Mouse (Mus musculus) heart, postnatal 14 days (tissue): ENCODE measurements at regions not wholly inside any gene's neighbourhood (a gene's known extent, or its start where the extent isn't known, plus 50 kb on each side); places are given as distances from the start of the nearest gene placed in this dataset.

Source experiments
- DNase-seq, 2 experiments: peaks; one replicate each; pipeline ENCODE4 v3.0.0; 2021 to 2022
- intact Hi-C: fragments of 180-260 bp; cut with DNase I; formaldehyde crosslinking; loops from one replicate; pipeline ENCODE4 v1.15.1; 2025

DNA sequence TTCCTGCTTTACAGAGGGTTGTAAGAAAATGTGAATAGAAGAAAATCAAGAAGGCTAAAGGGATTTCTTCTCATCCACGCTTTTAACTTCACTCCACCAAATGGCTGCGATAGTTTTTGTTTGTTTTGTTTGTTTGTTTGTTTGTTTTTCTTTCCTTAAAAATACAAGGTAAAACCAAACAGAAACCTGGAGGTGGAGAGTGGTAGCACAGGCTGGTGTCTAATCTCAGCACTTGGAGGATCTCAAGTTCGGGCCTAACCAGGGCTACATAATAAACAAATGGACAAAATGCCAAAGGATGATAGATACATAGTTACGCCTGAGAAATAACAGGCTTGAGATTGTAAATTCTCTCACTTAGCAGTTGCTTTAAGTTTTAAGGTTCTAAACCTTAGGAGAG, 50.8 kb upstream of the Mboat1 start:
- intact Hi-C loops: loop anchor here (1.0 kb wide), 1 partner anchor 229 kb away; no protein-coding TSS in a partner anchor
- DNase-seq: no peak

DNA sequence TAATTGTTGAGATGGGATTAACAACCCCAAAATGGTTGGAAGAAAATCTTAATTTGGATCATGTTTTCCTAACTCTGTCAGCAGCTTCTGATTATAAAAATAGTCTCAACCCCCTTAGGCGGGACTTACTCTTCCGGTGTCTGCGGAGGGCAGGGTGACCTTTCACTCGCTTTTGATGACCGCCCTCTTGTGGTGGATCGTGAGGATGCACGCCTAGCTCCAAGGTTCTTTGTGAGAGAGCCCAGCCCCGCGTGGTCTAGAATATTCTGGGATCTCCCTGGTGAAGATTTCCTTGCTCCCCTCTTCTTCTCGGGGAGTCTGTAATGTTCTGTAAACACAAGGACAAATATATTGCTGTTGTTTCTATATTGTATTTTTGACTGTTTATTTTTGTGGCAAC, 51.3 kb upstream of the Mboat1 start:
- intact Hi-C loops: loop anchor here (1.0 kb wide), 1 partner anchor 229 kb away; no protein-coding TSS in a partner anchor
- DNase-seq: peak; percentile 83 to 92

DNA sequence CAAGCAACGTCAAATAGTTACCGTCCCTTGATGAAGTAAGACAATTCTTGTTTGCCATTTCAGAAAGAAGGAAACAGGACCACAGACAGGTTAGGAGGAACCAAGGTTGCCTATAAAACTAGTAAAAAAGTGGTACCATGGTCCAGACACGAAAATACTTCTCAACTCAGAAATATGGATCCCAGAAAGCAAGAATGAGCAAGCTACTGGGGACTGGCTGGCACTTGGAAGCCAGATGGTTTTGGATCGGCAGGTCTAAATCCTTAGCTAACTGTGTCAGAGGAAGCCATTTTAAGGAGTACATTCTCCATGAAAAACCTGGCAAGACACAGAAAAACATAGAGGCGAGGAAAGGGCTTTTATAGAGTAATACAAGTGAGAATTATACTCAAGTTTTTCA, 51.9 kb upstream of the Mboat1 start:
- intact Hi-C loops: loop anchor here (5.0 kb wide), 1 partner anchor 97 kb away; the partner anchor contains the start of gene E2f3
- no peak for DNase-seq

DNA sequence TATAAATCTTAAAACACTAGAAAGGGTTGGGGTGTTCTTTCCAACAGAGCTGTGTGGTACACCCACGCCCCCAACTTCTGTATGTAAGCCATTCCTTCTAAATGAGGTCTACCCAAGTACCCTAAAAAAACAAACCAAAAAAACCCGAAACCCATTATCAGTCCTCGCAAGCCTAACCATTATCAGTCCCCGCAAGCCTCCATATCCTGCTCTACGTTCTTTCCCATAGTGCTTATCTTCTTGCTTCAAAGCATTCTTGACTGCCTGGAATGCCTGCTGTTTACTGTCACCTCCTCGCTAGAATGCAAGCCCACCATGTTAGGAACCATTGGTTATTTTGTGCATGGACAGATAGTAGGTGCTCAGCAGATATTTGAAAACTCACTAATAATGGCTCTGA, 52.3 kb upstream of the Mboat1 start:
- intact Hi-C loops: loop anchor here (5.0 kb wide), 1 partner anchor 97 kb away; the partner anchor contains the start of gene E2f3
- no peak for DNase-seq

DNA sequence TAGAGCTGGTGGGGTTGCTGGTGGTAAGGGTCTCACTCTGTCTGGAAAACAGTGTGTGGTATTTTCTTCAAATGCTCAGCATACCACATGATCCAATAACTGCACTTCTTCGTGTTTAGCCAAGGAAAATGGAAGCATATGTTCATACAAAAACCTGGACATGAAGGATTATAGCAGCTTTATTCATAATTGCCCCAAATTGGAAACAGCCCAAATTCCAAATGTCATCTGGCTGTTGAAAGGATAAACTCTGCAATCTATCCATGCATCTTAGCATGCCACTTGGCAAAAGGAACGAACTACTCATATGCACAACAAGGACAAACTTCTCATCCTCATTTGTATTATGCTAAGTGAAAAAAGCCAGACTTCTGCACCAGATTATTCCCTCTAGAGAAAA, 53.5 kb upstream of the Mboat1 start:
- DNase-seq: no peak
- intact Hi-C loops: loop anchor here (5.0 kb wide), 1 partner anchor 95 kb away; the partner anchor contains the start of gene E2f3

DNA sequence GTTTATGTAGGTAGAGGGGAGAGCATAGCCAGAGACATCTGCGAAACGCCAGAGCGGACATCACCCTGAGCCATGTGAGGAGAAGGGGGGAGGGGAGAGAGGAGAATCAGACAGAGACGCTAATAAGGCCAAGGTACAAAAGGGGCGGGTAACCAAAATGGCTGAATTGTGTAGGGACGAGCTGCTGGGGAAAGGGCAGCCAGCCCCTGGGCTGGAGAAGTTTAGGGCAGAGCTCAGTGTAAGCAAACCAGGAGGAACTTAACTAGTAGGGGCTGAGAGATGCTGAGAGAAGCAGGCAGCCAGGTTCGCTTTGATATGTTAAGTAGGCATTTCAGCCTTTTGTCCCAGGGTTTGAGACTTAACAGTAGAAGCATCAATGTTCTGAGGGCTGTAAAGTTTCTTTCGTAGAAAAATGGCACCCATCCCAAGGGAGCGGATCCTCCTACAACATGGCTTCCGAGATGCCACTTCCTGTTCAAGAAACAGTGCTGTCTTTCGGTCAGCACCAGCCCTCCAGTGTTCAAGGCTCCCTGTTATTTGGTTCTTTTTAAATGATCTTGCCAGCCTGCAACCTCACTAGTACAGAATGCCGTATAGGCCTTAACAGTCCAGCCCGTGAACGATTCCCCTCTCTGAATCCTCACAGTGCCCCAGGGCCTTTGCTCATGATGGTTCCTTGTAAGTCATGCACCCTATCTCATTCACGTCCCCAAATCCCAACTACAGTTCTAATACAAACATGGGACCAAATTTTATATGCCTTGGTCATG, 55.4 kb upstream of the Mboat1 start:
- no peak for DNase-seq
- intact Hi-C loops: loop anchor here (1.0 to 5.0 kb wide), 2 partner anchors 94 to 222 kb away; partner anchors contain the start of gene E2f3

DNA sequence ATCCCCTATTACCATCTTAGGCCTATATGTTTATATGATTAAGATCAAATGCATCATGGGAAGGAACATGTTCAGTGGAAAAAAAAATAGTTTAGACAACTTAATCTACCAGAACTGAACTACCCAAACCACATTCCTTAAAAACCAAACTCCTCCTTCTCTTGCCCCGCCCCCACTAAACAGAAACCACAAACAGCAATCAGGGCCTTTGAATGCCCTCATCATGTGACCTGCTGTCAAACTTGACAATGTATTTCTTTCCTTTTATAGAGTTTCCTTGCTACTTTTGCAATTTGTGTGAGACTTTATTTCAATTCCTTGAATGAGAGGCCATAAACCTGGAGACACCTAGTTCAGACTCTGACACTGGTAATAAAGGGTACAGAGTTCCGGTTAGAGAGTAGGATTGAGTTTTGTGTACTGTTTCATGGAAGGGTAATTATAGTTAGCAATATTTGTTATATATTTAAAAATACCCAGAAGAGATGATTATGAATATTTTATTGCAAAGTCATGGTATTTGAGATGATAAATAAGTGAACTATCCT, 61.7 kb upstream of the Mboat1 start:
- DNase-seq: no peak
- intact Hi-C loops: no loop called here

DNA sequence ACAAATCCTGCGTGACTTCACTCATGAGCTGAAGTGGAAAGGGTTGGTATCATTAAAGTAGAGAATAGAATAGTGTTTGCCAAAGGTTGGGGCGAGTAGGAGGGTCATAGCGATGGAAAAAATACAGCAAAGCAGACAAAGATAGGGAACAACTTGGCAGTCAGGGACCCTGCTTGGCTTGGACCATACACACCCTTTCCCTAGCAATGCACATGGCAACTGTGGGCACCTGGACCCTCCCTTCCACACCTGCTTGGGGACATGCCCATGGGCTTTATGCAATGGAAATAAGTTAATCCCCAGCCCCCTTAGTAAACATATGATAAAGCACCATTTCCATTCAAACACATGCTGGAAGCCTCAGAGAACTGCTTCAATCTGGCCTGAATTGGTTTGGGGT, 62.2 kb upstream of the Mboat1 start:
- intact Hi-C loops: no loop called here
- no peak for DNase-seq

DNA sequence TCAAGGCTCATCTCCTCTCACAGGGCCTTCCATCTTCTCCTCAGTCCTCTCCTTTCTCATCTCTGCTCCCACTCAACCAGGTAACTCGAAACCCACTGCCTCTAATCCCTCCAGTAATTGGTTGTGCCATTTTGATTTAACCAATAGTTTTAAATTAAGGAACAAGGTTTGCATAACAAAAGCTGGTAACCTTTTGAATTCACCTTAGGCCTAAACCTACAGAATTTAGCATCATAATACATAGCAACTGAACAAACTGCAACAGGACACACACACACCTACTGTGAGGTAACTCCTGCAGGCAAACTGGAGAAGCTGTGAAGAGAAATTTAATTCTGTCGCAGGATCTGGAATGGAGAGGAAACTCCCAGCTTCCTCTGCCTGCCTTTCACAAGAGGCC, 66.9 kb upstream of the Mboat1 start:
- intact Hi-C loops: no loop called here
- no peak for DNase-seq

DNA sequence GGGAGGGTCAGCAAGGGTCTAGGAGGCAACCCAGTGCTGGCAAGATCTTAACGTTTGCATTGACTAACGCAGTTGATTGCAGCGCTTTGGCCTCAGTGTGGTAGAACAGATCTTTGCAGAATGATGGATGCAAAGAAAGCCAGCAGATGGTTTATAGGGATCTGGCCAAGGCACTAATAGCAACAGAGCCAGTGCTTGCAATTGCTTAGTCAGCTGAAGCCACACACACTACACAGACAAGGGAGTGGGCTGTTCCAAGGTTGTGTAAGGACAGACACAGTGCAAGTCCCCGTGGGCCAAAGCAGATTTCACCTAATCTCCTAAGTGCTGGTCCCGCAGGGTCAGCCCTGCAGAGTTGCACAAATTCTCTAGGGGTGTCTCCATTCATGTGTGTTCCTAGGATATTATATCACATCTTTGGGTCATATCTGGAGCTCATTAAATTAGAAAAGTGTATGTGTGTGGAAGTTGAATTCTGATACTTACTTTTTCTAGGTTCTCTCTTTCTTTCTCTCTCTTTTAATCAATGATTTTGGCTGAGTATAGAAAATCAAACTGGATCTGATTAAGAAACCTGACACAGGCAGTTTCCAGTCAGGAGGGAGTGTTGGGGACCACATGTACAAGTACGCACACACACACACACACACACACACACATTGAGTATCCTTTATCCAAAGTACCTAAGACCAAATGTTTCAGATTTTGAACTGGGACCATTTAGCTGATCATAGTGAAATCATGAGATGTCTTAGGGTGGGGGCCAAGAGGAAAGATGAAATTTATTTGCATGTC, 68.5 kb upstream of the Mboat1 start:
- intact Hi-C loops: no loop called here
- no peak for DNase-seq

DNA sequence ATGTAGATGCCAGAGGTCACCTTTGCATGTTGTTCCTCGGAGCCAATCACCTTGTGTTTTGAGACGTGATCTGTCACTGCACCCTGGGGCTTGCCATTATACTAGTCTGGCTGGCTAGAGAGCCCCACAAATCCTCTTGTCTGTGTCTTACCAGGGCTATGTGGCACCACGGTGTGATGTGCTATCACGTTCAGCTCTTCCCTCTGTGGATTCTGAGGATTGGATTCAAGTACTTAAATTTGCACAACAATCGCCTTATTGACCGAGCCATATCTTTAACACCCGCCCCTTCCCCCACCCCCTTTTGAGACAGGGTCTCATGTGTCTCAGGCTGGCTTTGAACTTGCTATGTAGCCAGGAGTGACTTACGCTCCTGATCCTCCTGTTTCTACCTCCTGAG, 70.8 kb upstream of the Mboat1 start:
- DNase-seq: no peak
- intact Hi-C loops: no loop called here

DNA sequence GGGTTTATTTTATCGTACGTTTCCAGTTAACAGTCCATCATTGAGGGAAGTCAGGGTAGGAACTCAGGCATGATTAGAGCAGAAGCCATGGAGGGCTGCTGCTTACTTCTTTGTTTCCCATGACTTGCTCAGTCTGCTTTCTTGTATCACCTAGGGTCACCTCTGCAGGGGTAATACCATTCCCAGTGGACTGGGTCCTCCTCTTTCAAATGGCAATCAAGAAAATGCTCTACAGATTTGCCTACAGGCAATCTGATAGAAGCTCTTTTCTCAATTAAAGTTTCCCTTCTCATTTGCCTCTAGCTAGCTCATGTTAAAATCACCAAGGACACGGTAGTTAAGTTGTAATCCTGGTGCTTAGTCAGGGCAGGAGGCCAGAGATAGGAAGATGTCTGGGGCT, 72.5 kb upstream of the Mboat1 start:
- intact Hi-C loops: no loop called here
- DNase-seq: no peak

DNA sequence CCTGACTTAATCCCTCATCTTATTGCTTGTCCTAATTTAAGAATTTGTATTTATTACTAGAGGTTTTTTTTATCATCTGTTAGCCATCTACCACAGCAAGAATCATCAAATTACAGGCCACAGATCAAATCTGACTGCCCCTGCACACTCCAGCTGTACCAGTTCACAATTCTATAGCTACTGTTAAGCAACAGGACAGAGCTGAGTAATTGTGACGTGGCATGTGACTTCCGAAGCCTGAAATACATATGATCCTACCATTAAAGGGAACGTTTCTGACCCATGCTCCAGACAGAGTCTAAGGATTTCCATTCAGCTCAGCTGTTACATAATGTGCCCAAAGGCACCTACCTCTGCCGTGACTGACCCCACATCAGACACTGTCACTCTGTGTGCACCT, 74.0 kb upstream of the Mboat1 start:
- DNase-seq: no peak
- intact Hi-C loops: no loop called here

DNA sequence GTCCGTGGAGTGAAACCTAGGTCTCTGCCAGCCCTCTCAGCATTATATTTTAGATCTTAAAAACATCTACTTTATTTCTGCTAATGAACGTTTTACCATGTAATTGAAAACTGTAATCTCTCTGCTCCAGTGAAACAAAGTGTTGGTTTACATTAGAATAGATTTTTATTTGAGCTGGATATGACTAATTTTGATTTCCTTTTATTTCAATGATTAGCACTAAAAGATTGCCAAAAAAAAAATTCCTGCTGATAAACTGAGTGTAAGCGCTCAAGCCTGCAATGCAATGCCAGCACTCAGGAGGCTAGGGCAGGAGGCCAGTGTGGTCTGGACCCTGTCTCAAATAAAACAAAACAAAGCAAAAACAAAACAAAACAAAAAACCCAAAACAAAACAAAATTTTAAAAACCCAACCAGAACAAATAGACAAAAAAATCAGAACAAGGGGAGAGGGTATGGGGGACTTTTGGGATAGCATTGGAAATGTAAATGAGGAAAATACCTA, 69.3 kb upstream of the E2f3 start:
- intact Hi-C loops: no loop called here
- DNase-seq: no peak

DNA sequence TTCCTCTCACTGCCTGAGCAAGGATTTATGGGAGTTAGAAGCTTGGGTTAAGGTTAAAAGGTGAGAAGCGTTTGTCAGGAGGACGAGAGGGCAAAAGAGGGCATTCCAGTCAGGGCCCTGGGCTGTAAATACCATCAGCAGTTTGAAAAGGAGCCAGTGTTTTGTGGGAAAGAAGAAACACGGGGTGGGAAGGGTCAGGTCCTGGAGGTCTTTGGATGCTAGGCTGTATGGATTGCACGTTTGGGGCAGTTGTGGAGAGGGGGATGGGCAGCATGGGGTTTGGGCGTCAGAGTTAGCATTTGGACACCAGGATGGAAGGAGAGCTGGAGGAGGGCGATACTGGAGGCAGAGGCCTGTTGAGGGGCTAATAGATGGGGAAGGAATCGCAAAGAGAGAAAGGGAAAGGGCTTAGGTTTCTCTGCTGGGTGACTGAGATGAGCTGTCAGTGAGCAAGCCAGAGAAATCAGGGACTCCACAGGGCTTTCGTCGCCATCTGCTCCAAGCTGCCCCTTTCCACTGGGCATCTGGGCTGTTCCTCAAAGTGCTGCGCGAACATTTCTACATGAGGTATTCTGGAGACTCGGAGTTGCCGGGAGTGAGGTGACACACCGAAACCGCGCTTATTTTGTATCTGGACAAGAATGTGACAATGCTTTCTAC, 66.2 kb upstream of the E2f3 start:
- intact Hi-C loops: no loop called here
- DNase-seq: no peak

DNA sequence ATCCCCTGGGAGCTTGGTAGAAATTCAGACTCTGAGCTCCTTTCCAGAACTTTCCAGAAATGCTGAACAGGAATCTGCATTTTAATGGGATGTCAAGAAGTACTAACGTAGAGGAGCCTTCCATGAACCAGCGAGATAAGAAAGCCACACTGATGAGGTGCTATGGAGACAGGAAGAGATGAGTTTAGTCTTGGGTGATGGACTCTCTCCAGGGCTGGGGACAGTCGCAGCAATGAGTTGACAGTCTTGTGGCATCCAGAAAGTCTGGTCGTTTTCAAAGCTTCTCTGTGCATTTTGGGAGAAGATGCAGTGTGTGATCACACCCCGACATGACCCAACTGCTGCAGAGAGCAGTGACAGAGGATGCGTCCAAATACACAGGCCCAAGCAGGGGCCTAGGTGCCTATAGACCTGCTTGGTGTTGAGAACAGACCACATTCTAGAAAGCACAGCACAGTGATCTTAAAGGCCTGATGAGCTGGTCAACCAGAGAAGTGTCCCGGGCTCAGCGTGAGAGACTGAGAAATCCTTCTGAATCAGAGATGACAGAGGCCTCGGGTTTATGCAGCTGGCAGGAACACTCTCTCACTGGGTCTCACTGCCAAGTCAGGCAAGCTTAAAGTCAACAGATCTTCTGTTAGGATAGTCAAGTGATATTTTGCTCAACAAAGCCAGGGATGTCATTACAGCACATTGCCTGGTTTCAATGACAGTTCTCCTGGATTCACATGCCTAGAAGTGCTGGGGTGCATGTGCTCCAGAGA, 65.1 kb upstream of the E2f3 start:
- no peak for DNase-seq
- intact Hi-C loops: no loop called here

DNA sequence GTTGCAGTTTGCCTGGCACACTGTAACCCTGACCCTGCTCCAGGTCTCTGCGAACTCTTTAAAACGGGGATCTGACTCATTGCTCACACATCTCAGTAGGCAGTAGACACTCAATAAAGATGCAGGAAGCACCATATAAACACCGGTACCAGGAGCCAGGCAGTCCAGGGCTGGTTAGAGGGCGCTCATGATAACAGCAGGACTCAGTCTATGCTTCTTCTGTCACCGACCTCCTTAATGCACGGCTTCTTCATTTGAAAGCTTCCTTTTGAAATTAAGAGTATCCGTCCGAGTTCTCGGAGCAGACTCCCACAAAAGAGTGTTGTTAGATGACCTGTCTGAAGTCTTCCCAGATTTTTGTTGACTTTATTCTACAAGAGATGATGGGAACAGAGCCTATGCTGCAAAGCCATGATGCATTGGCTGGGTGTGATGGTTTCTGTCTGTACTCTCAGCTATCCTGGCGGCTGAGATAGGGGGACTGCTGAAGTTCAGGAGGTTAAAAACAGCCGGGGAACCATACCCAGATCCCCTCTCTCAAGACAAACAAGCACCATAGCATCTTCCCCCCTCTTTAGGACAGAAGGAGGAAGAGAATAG, 62.5 kb upstream of the E2f3 start:
- no peak for DNase-seq
- intact Hi-C loops: no loop called here

DNA sequence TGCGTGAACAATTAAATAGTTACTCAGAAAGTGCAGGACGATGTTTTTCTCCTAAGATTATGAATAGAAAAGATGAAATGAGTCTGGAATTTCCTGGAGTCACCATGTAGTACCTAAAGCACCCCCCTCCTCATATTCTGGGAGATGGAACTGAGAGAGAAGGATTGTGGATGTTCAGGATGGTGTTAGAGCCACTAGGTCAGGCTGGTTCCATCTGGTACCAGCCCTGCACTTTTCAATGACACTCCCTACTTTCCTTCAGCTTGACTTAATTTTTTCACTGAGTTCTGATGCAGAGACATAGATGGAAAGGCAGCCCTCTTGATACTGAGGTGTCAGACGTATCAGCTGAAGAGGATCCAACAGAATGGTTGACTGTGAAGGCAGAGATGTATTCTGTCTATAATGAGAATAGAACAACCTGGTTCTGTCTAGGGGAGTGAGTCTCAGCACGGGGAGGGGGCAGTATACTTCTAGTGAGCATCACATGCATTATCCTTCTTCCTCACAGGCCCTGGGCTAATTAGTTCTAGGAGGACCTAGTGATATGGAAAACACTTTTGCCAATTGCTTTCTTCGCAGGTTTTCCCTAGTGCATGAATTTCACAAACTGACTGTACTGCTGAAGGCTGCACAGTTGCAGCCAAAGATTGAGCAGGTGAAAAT, 60.8 kb upstream of the E2f3 start:
- intact Hi-C loops: no loop called here
- no peak for DNase-seq

DNA sequence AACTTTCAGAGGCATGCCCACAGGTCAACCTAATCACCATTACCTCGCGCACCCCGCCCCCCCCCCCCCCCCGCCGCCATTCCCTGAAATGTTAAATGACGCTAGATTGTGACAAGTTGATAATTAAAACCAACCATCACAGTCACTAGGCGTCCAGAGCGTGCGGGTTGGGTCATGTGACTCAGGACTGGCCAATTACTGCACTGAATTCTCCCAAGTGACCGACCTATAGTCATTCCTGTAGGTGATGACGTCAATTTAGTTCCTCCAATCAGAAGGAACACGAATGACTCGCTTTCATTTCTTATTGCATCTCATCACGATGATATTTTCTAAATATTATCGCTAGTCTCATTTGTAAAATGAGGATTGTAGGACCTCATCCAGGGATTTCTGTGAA, 60.2 kb upstream of the E2f3 start:
- intact Hi-C loops: no loop called here
- no peak for DNase-seq
